Mouse (Mus musculus) liver, embryonic 13.5 days (tissue): ENCODE data around the gene Ywhag. TPM values are rescaled to one million over a fixed set of nuclear protein-coding genes. Genes with fewer than 3 reads are reported as not detected.

ENCODE experiments used
- ATAC-seq: fragments of 200-750 bp; cut with Nextera tagmentation; 2 replicates; pipeline ENCODE4 v1.8.0; 2017; ENCODE audit warnings: low read depth, mild to moderate bottlenecking, moderate number of reproducible peaks, moderate library complexity
- DNase-seq: peaks from one replicate; pipeline ENCODE4 v3.0.0; 2022
- H3K27ac ChIP-seq: fragments of 300-500 bp; sonication (generic); 2 replicates; pipeline ENCODE4 v1.5.1; 2015; ENCODE audit warnings: moderate library complexity, mild to moderate bottlenecking, inconsistent platforms
- H3K27me3 ChIP-seq: fragments of 300-500 bp; sonication (generic); 2 replicates; pipeline ENCODE4 v1.6.1; 2015; ENCODE audit warnings: mild to moderate bottlenecking, inconsistent platforms
- H3K36me3 ChIP-seq: fragments of 300-500 bp; sonication (generic); 2 replicates; pipeline ENCODE4 v1.6.1; 2015; ENCODE audit warnings: mild to moderate bottlenecking, inconsistent platforms
- H3K4me1 ChIP-seq: fragments of 300-500 bp; sonication (generic); replicated peaks from 2 replicates; pipeline ENCODE4 v1.6.1; 2015; ENCODE audit warnings: inconsistent platforms
- H3K4me2 ChIP-seq: fragments of 300-500 bp; sonication (generic); 2 replicates; pipeline ENCODE4 v1.6.1; 2015; ENCODE audit warnings: inconsistent platforms, mild to moderate bottlenecking, moderate library complexity
- H3K4me3 ChIP-seq: fragments of 300-500 bp; sonication (generic); replicated peaks from 2 replicates; pipeline ENCODE4 v1.5.1; 2015; ENCODE audit warnings: mild to moderate bottlenecking, inconsistent platforms
- H3K9ac ChIP-seq: fragments of 300-500 bp; sonication (generic); 2 replicates; pipeline ENCODE4 v1.6.1; 2015; ENCODE audit warnings: mild to moderate bottlenecking, inconsistent platforms
- H3K9me3 ChIP-seq: fragments of 300-500 bp; sonication (generic); replicated peaks from 2 replicates; pipeline ENCODE4 v1.6.1; 2016; ENCODE audit warnings: inconsistent platforms
- WGBS: fragments of 180-500 bp; shearing (Covaris S2); methylation state at CpG from one replicate; pipeline ENCODE4 v1.1.7; 2015; ENCODE audit not compliant: insufficient replicate concordance; 5-methylcytosine and 5-hydroxymethylcytosine counted together
- polyA plus RNA-seq: library from polyadenylated mRNA; unstranded; fragments of >200 nt; fragmentation: Nextera tagmentation; extraction: Ambion mirVana; gene quantifications from 2 replicates; pipeline ENCODE4 v1.2.1, GENCODE M21; 2015

The Ywhag gene
- polyA plus RNA-seq, 1 experiment from 2014 or later, result 80.8 TPM

GRCm38 (mm10) chr5:135900701-135901100, 33.7 kb downstream of the Ywhag start:
- ATAC-seq (no peak), DNase-seq (no peak)
- WGBS, result 65% methylated on average over 3 of the region's 3 CpGs
- 0 out of 2 replicates have a peak, but pooled peaks cover 4% of the 10 kb centered on the region for H3K36me3 ChIP-seq
- peaks cover 22% of the 10 kb centered on the region for H3K4me1 ChIP-seq
- H3K27ac ChIP-seq, result no peak overlapping the region
- no peak overlapping the region for H3K4me3 ChIP-seq
- H3K27me3 ChIP-seq, result no peaks in the 10 kb centered on the region
- no peak overlapping the region for H3K9ac ChIP-seq
- no peaks in the 10 kb centered on the region for H3K9me3 ChIP-seq
- no peak overlapping the region for H3K4me2 ChIP-seq

GRCm38 (mm10) chr5:135899833-135900232, 34.6 kb downstream of the Ywhag start:
- peaks cover 20% of the 10 kb centered on the region for H3K4me1 ChIP-seq
- 51% methylated on average over 4 of the region's 4 CpGs for WGBS
- no peak overlapping the region for H3K9ac ChIP-seq

GRCm38 (mm10) chr5:135898995-135899394, 35.4 kb downstream of the Ywhag start:
- DNase-seq (no peak), ATAC-seq (no peak)
- 40% methylated on average over 4 of the region's 4 CpGs for WGBS
- H3K4me1 ChIP-seq, result peaks cover 12% of the 10 kb centered on the region
- H3K4me3 ChIP-seq, result no peak overlapping the region
- H3K4me2 ChIP-seq, result no peak overlapping the region
- H3K9me3 ChIP-seq, result no peaks in the 10 kb centered on the region
- no peak overlapping the region for H3K27ac ChIP-seq
- H3K36me3 ChIP-seq, result no peaks in the 10 kb centered on the region
- no peak overlapping the region for H3K9ac ChIP-seq
- H3K27me3 ChIP-seq, result no peaks in the 10 kb centered on the region

More at GRCm38 (mm10) chr5:135899833-135900232, 34.6 kb downstream of the Ywhag start:
- Histone ChIP-seq H3K36me3 (0 out of 2 replicates have a peak, but pooled peaks cover 4% of the 10 kb centered on the region), H3K4me2 (no peak overlapping the region), H3K27me3 (no peaks in the 10 kb centered on the region), H3K9me3 (no peaks in the 10 kb centered on the region), H3K4me3 (no peak overlapping the region), H3K27ac (no peak overlapping the region)
- no peak for ATAC-seq
- DNase-seq, result no peak

- H3K27ac ChIP-seq, result no peak overlapping the region
- DNase-seq, result peak; percentile 24
- peaks cover 3% of the 10 kb centered on the region for H3K4me1 ChIP-seq
- peaks cover 2% of the 10 kb centered on the region for H3K27me3 ChIP-seq
- H3K9ac ChIP-seq, result no peak overlapping the region
- no peak for ATAC-seq
- 16% methylated on average over 3 of the region's 3 CpGs for WGBS
- H3K9me3 ChIP-seq, result no peaks in the 10 kb centered on the region
- no peaks in the 10 kb centered on the region for H3K36me3 ChIP-seq
- no peak overlapping the region for H3K4me3 ChIP-seq
- H3K4me2 ChIP-seq, result no peak overlapping the region
These were observed 36.4 kb downstream of the Ywhag start for GRCm38 (mm10) chr5:135898028-135898427.

- no peaks in the 10 kb centered on the region for H3K9me3 ChIP-seq
- WGBS, result 67% methylated on average over 6 of the region's 6 CpGs
- H3K27ac ChIP-seq, result no peak overlapping the region
- H3K4me1 ChIP-seq, result peaks cover 3% of the 10 kb centered on the region
- no peak for ATAC-seq
- H3K4me3 ChIP-seq, result no peak overlapping the region
- no peak overlapping the region for H3K4me2 ChIP-seq
- H3K36me3 ChIP-seq, result no peaks in the 10 kb centered on the region
- no peak for DNase-seq
- peaks cover 28% of the 10 kb centered on the region for H3K27me3 ChIP-seq
- H3K9ac ChIP-seq, result no peak overlapping the region
These were observed 39.5 kb downstream of the Ywhag start for GRCm38 (mm10) chr5:135894958-135895357.

GRCm38 (mm10) chr5:135892589-135893351, 41.6 kb downstream of the Ywhag start:
- Histone ChIP-seq H3K4me3 (no peak overlapping the region), H3K4me2 (no peak overlapping the region), H3K9me3 (no peaks in the 10 kb centered on the region), H3K4me1 (no peaks in the 10 kb centered on the region), H3K27me3 (peaks cover 48% of the 10 kb centered on the region), H3K36me3 (no peaks in the 10 kb centered on the region), H3K9ac (no peak overlapping the region), H3K27ac (no peak overlapping the region)
- no peak for DNase-seq
- ATAC-seq, result no peak
- 42% methylated on average over 9 of the region's 9 CpGs for whole genome bisulfite sequencing

- Histone ChIP-seq H3K27ac (no peak overlapping the region), H3K4me2 (no peak overlapping the region), H3K4me1 (no peaks in the 10 kb centered on the region), H3K9ac (no peak overlapping the region), H3K9me3 (no peaks in the 10 kb centered on the region), H3K27me3 (peaks cover 64% of the 10 kb centered on the region), H3K4me3 (no peak overlapping the region), H3K36me3 (no peaks in the 10 kb centered on the region)
- 40% methylated on average over 3 of the region's 3 CpGs for WGBS
- DNase-seq (no peak), ATAC-seq (no peak)
These were observed 43.5 kb downstream of the Ywhag start for GRCm38 (mm10) chr5:135890920-135891319.

- Histone ChIP-seq H3K9ac (no peak overlapping the region), H3K4me3 (no peak overlapping the region), H3K36me3 (no peaks in the 10 kb centered on the region), H3K9me3 (no peaks in the 10 kb centered on the region), H3K27me3 (peaks cover 70% of the 10 kb centered on the region), H3K4me2 (no peak overlapping the region), H3K4me1 (no peaks in the 10 kb centered on the region), H3K27ac (no peak overlapping the region)
- DNase-seq, result no peak
- WGBS, result 34% methylated on average over 4 of the region's 4 CpGs
- ATAC-seq, result no peak
These were observed 44.1 kb downstream of the Ywhag start for GRCm38 (mm10) chr5:135890323-135890722.

GRCm38 (mm10) chr5:135888405-135889215, 45.8 kb downstream of the Ywhag start:
- 5% methylated on average over 30 of the region's 30 CpGs for WGBS
- H3K27me3 ChIP-seq, result peaks cover 80% of the 10 kb centered on the region
- H3K9ac ChIP-seq, result no peak overlapping the region
- H3K27ac ChIP-seq, result no peak overlapping the region
- DNase-seq (no peak), ATAC-seq (no peak)
- no peaks in the 10 kb centered on the region for H3K9me3 ChIP-seq
- H3K36me3 ChIP-seq, result no peaks in the 10 kb centered on the region
- peak overlapping the region; percentile 23 for H3K4me2 ChIP-seq
- no peaks in the 10 kb centered on the region for H3K4me1 ChIP-seq
- peak overlapping the region; percentile 12; the same call in 1 of the 2 replicates for H3K4me3 ChIP-seq

- no peak for ATAC-seq
These were observed 46.7 kb downstream of the Ywhag start, which contains the start of gene Hspb1 for GRCm38 (mm10) chr5:135887675-135888102. Hspb1 (plus strand) TSS chr5:135887919.

GRCm38 (mm10) chr5:135884641-135885040, 49.8 kb downstream of the Ywhag start:
- H3K27me3 ChIP-seq, result peaks cover 48% of the 10 kb centered on the region
- WGBS, result 59% methylated on average over 6 of the region's 6 CpGs
- H3K9me3 ChIP-seq, result no peaks in the 10 kb centered on the region
- no peak overlapping the region for H3K27ac ChIP-seq
- H3K4me1 ChIP-seq, result peaks cover 5% of the 10 kb centered on the region
- ATAC-seq, result no peak
- no peak overlapping the region for H3K9ac ChIP-seq
- no peak overlapping the region for H3K4me2 ChIP-seq
- no peak for DNase-seq
- no peaks in the 10 kb centered on the region for H3K36me3 ChIP-seq
- H3K4me3 ChIP-seq, result no peak overlapping the region

More at GRCm38 (mm10) chr5:135887675-135888102, 46.7 kb downstream of the Ywhag start, which contains the start of gene Hspb1:
- H3K9ac ChIP-seq, result no peak within 1 kb of the TSS
- H3K4me3 ChIP-seq, result peak within 1 kb of the TSS; percentile 31; the same call in 1 of the 2 replicates
- no peaks in the 10 kb centered on the region for H3K9me3 ChIP-seq
- no peak within 1 kb of the TSS for H3K27ac ChIP-seq
- no peak for DNase-seq
- H3K27me3 ChIP-seq, result peaks cover 75% of the 10 kb centered on the region
- no peaks in the 10 kb centered on the region for H3K36me3 ChIP-seq
- 4% methylated on average over 24 of the region's 24 CpGs for WGBS
- no peaks in the 10 kb centered on the region for H3K4me1 ChIP-seq
- H3K4me2 ChIP-seq, result peak within 1 kb of the TSS; percentile 56
